Mouse (Mus musculus): Measurements from ENCODE around the gene Spocd1.

- TF ChIP-seq POLR2A (IDR thresholded peaks at IDR 0.05; ENCODE audit: control insufficient read depth in 1 of 2, insufficient read depth in 1 of 2, low read depth in 1 of 2, low read length in 2 of 2, poor library complexity in 1 of 2) (peak in 1 of 2 experiments; percentile 56; a peak in 1 of 4 replicates), CTCF (IDR thresholded peaks at IDR 0.05 in 2 of 3, conservative IDR thresholded peaks at IDR 0.05 in 1 of 3; ENCODE audit: control insufficient read depth in 1 of 3, insufficient read depth in 1 of 3, low read depth in 2 of 3, low read length in 3 of 3, poor library complexity in 1 of 3, severe bottlenecking in 1 of 3) (no peak), NELFE (IDR thresholded peaks at IDR 0.05; ENCODE audit: low read depth, low read length) (peak; percentile 53), EP300 (IDR thresholded peaks at IDR 0.05; ENCODE audit: low read depth in 1 of 2, low read length in 2 of 2) (no peak), USF1 (IDR thresholded peaks at IDR 0.05; ENCODE audit: low read depth, low read length) (no peak), ELF1 (IDR thresholded peaks at IDR 0.05; ENCODE audit: low read depth, low read length) (peak; percentile 37; the same call in 1 of the 2 replicates), ZNF384 (IDR thresholded peaks at IDR 0.05; ENCODE audit: low read depth, low read length) (peak; percentile 84), BHLHE40 (IDR thresholded peaks at IDR 0.05; ENCODE audit: borderline replicate concordance, low read depth, low read length) (no peak), KAT2A (conservative IDR thresholded peaks at IDR 0.05; ENCODE audit: low read depth, low read length) (no peak), UBTF (IDR thresholded peaks at IDR 0.05; ENCODE audit: borderline replicate concordance, insufficient read depth, low read depth, low read length) (no peak), POLR2AphosphoS5 (IDR thresholded peaks at IDR 0.05; ENCODE audit: borderline replicate concordance, low read depth, low read length) (no peak)
Observed at GRCm38 (mm10) chr4:129884041-129884930, 44.8 kb upstream of the Spocd1 start.
